Mouse (Mus musculus) forebrain, embryonic 13.5 days (tissue): Measurements from ENCODE around the gene Ccdc183. TPM values are rescaled to one million over a fixed set of nuclear protein-coding genes. Genes with fewer than 3 reads are reported as not detected.

ENCODE experiments used
- polyA plus RNA-seq: library from polyadenylated mRNA; unstranded; fragments of >200 nt; fragmentation: Nextera tagmentation; extraction: Ambion mirVana; gene quantifications from 2 replicates; pipeline ENCODE4 v1.2.1, GENCODE M21; 2015

Gene Ccdc183
- polyA plus RNA-seq, 1 experiment from 2014 or later, result 0.32 TPM

Other genes with a start within 250 kb of the Ccdc183 start
- gene Sapcd2, start 245.4 kb downstream of the Ccdc183 start, polyA plus RNA-seq, result 49.4 and 62.3 TPM in 2 replicates
- 0.68 and 0.98 TPM in 2 replicates for gene Entpd2, start 221.8 kb downstream of the Ccdc183 start, polyA plus RNA-seq
- gene Npdc1, start 218.3 kb downstream of the Ccdc183 start, polyA plus RNA-seq, result 287 and 315 TPM in 2 replicates
- 0.08 TPM in 1 of 2 replicates, not detected in the other for gene Fut7, start 194.4 kb downstream of the Ccdc183 start, polyA plus RNA-seq
- gene Abca2, start 189.0 kb downstream of the Ccdc183 start, polyA plus RNA-seq, result 5.7 and 8.2 TPM in 2 replicates
- gene Clic3, start 160.8 kb downstream of the Ccdc183 start, polyA plus RNA-seq, result 2.4 and 3.2 TPM in 2 replicates
- gene Paxx, start 156.6 kb downstream of the Ccdc183 start, polyA plus RNA-seq, result 62.0 and 65.9 TPM in 2 replicates
- gene Ptgds, start 147.6 kb downstream of the Ccdc183 start, polyA plus RNA-seq, result 7.6 and 9.7 TPM in 2 replicates
- not detected in 2 replicates for gene Lcn12, start 123.8 kb downstream of the Ccdc183 start, polyA plus RNA-seq
- gene Fbxw5, start 116.9 kb downstream of the Ccdc183 start, polyA plus RNA-seq, result 97.9 and 103 TPM in 2 replicates
- 4.2 and 5.2 TPM in 2 replicates for gene C8g, start 116.0 kb downstream of the Ccdc183 start, polyA plus RNA-seq
- 30.9 and 33.3 TPM in 2 replicates for gene Traf2, start 70.7 kb downstream of the Ccdc183 start, polyA plus RNA-seq
- gene Edf1, start 59.8 kb downstream of the Ccdc183 start, polyA plus RNA-seq, result 383 and 401 TPM in 2 replicates
- gene Mamdc4, start 42.8 kb downstream of the Ccdc183 start, polyA plus RNA-seq, result 3.1 and 4.2 TPM in 2 replicates
- gene Phpt1, start 42.5 kb downstream of the Ccdc183 start, polyA plus RNA-seq, result 179 and 189 TPM in 2 replicates
- 2.2 and 3.4 TPM in 2 replicates for gene Ajm1, start 35.9 kb downstream of the Ccdc183 start, polyA plus RNA-seq
- 71.7 and 72.5 TPM in 2 replicates for gene Rabl6, start 9.2 kb downstream of the Ccdc183 start, polyA plus RNA-seq
- gene Tmem141, start 4.3 kb upstream of the Ccdc183 start, polyA plus RNA-seq, result 14.3 and 16.2 TPM in 2 replicates
- 0.92 and 1.2 TPM in 2 replicates for gene Fcna, start 10.4 kb upstream of the Ccdc183 start, polyA plus RNA-seq
- gene Lcn8, start 35.4 kb upstream of the Ccdc183 start, polyA plus RNA-seq, result not detected in 2 replicates
- not detected in 2 replicates for gene Lcn5, start 40.3 kb upstream of the Ccdc183 start, polyA plus RNA-seq
- not detected in 2 replicates for gene Lcn6, start 59.1 kb upstream of the Ccdc183 start, polyA plus RNA-seq
- gene Lcn10, start 65.0 kb upstream of the Ccdc183 start, polyA plus RNA-seq, result not detected in 2 replicates
- not detected in 2 replicates for gene Obp2a, start 82.4 kb upstream of the Ccdc183 start, polyA plus RNA-seq
- gene Bmyc, start 89.1 kb upstream of the Ccdc183 start, polyA plus RNA-seq, result 83.3 and 86.8 TPM in 2 replicates
- not detected in 2 replicates for gene Obp2b, start 119.3 kb upstream of the Ccdc183 start, polyA plus RNA-seq
- gene Lcn3, start 147.9 kb upstream of the Ccdc183 start, polyA plus RNA-seq, result not detected in 2 replicates
- gene Lcn11, start 159.3 kb upstream of the Ccdc183 start, polyA plus RNA-seq, result not detected in 2 replicates
- gene Gm13539, start 164.6 kb upstream of the Ccdc183 start, polyA plus RNA-seq, result not detected in 2 replicates
- gene Glt6d1, start 198.2 kb upstream of the Ccdc183 start, polyA plus RNA-seq, result not detected in 2 replicates
- gene Lcn9, start 205.5 kb upstream of the Ccdc183 start, polyA plus RNA-seq, result not detected in 2 replicates
- not detected in 2 replicates for gene Sohlh1, start 229.6 kb upstream of the Ccdc183 start, polyA plus RNA-seq
- gene Kcnt1, start 246.1 kb upstream of the Ccdc183 start, polyA plus RNA-seq, result 3.2 and 4.5 TPM in 2 replicates